In the genomic region with DNA sequence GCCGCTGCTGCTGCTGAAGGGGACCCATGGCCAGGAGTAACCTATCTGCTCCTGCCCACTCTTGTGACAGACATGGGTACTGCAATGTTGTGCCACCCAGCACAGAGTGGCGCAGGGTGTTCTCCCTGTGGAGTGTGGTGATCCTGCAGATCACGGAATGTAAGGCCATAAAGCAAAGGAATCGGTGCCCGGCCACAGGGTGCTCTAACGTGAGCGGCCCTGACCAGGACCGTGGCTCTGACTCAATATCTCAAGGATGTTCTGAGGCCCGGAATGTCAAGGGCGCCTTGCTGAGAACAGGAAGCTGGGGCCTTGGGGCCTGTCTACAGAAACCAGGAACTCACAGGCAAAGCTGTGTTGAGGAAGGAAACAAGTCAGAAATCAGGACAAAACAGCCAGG, we compare ENCODE assay signal across 8 mouse cellular contexts. TPM values are rescaled to one million over a fixed set of nuclear protein-coding genes. Genes with fewer than 3 reads are reported as not detected.
DNase-seq lines count a peak whose midpoint lies in the region; ATAC-seq and TF ChIP-seq lines count a peak whose summit lies in the region.

No protein-coding gene starts in this region.

- no peak overlapping the region for H3K27ac ChIP-seq in liver, embryonic 14.5 days

- ATAC-seq in liver, embryonic 14.5 days (ENCODE audit: insufficient read depth): no peak

- H3K9ac ChIP-seq in liver, embryonic 14.5 days (replicated peaks): no peak overlapping the region

- no peak overlapping the region for H3K4me3 ChIP-seq in liver, embryonic 14.5 days (ENCODE audit: insufficient read depth in 1 of 2, low read depth in 2 of 2, low read length in 2 of 2)

- 23% methylated on average over 10 of the region's 10 CpGs for WGBS in liver, embryonic 14.5 days (ENCODE audit: insufficient replicate concordance)

- DNase-seq in 416B (ENCODE audit: low read depth): peak; percentile 77
- DNase-seq in adrenal gland, adult 8-10 months: peak; percentile 94
- peak; percentile 60 for DNase-seq in heart, postnatal 4 days
- no peak for DNase-seq in liver, embryonic 14.5 days (ENCODE audit: low read depth in 3 of 3, low spot score in 3 of 3)
- DNase-seq in splenic B cell, adult 2 months (ENCODE audit: low read depth, low spot score): peak; percentile 68
- no peak for DNase-seq in cerebellum, adult 18-20 months
- DNase-seq in cerebellum, postnatal 4 days (ENCODE audit: low spot score in 2 of 2): no peak
- DNase-seq in urinary bladder, postnatal 36 days (ENCODE audit: low spot score in 2 of 2): no peak

- peak; percentile 29; the same call in 1 of the 2 replicates for TF ChIP-seq CTCF in liver, embryonic 14.5 days (IDR thresholded peaks at IDR 0.05; ENCODE audit: low read depth)

- no peaks in the 10 kb centered on the region for H3K36me3 ChIP-seq in liver, embryonic 14.5 days (replicated peaks; ENCODE audit: control insufficient read depth, insufficient read depth, low read depth)
- H3K36me3 ChIP-seq in splenic B cell, adult 2 months (ENCODE audit: control insufficient read depth, insufficient read depth, low read length, poor library complexity, severe bottlenecking): no peaks in the 10 kb centered on the region

- no peaks in the 10 kb centered on the region for H3K27me3 ChIP-seq in liver, embryonic 14.5 days (ENCODE audit: control insufficient read depth, insufficient read depth, low read length)
- H3K27me3 ChIP-seq in splenic B cell, adult 2 months (ENCODE audit: control insufficient read depth, insufficient read depth, low read length, poor library complexity, severe bottlenecking): no peaks in the 10 kb centered on the region

- H3K4me1 ChIP-seq in liver, embryonic 14.5 days (replicated peaks; ENCODE audit: control insufficient read depth in 2 of 2, insufficient read depth in 2 of 2, low read length in 1 of 2): peaks cover 0 to 21% of the 10 kb centered on the region in 2 experiments; a peak in 1 of 4 replicates

- H3K4me2 ChIP-seq in liver, embryonic 14.5 days (ENCODE audit: low read depth): no peak overlapping the region

- TF ChIP-seq EP300 in liver, embryonic 14.5 days (IDR thresholded peaks at IDR 0.05; ENCODE audit: low read depth): no peak

- no peaks in the 10 kb centered on the region for H3K9me3 ChIP-seq in liver, embryonic 14.5 days (ENCODE audit: control insufficient read depth, low read length)

RNA-seq across cellular contexts. Expression of gene Osgin1, which starts 8.4 kb away (rescaled TPM):
- total RNA-seq in adrenal gland, adult 8-10 months (2022): 100 to 1,000 TPM in 3 of 4 experiments, 10 to 100 TPM in 1; 77.7 to 149 (median 123) TPM
- total RNA-seq in heart, postnatal 4 days (2021): 1 to 10 TPM in 1 of 2 experiments, under 1 TPM in 1; 0.55 to 1.5 TPM
- polyA plus RNA-seq in liver, embryonic 14.5 days (2012; rRNA removed): 18.8 and 23.0 TPM in 2 replicates
- polyA plus RNA-seq in liver, embryonic 14.5 days (2014; fragmentation: Nextera tagmentation; extraction: Ambion mirVana): 16.0 and 17.0 TPM in 2 replicates

RNA-seq across cellular contexts. Expression of gene Necab2, which starts 21.0 kb away (rescaled TPM):
- 10 to 100 TPM in 3 of 4 experiments, 1 to 10 TPM in 1; 9.9 to 13.7 (median 11.9) TPM for total RNA-seq in adrenal gland, adult 8-10 months (2022)
- total RNA-seq in heart, postnatal 4 days (2021): under 1 TPM in 1 of 2 experiments, not detected in 1; 0.23 TPM
- polyA plus RNA-seq in liver, embryonic 14.5 days (2012; rRNA removed): 0.06 and 0.14 TPM in 2 replicates
- not detected in 2 replicates for polyA plus RNA-seq in liver, embryonic 14.5 days (2014; fragmentation: Nextera tagmentation; extraction: Ambion mirVana)

RNA-seq across cellular contexts. Expression of gene Mlycd, which starts 30.9 kb away (rescaled TPM):
- 10 to 100 TPM; 46.6 to 60.5 (median 54.6) TPM for total RNA-seq in adrenal gland, adult 8-10 months (2022)
- 10 to 100 TPM; 70.4 to 72.5 TPM for total RNA-seq in heart, postnatal 4 days (2021)
- polyA plus RNA-seq in liver, embryonic 14.5 days (2012; rRNA removed): 6.0 and 6.4 TPM in 2 replicates
- 8.1 and 9.6 TPM in 2 replicates for polyA plus RNA-seq in liver, embryonic 14.5 days (2014; fragmentation: Nextera tagmentation; extraction: Ambion mirVana)

Comparison
In these comparisons a context has a peak if more than half of its experiments do, and no peak if none do; other contexts are left out.
1. DNase-seq: peak in 416B (single experiment), adrenal gland, adult 8-10 months (single experiment), heart, postnatal 4 days (single experiment) and splenic B cell, adult 2 months (single experiment); none in liver, embryonic 14.5 days (0 of 3), cerebellum, adult 18-20 months (0 of 2), cerebellum, postnatal 4 days (0 of 2) and urinary bladder, postnatal 36 days (0 of 2).
2. RNA of gene Osgin1, which starts 8.4 kb away (total RNA-seq): 77.7 to 149 TPM in adrenal gland, adult 8-10 months; 0.55 to 1.5 TPM in heart, postnatal 4 days; every median in the first group is over 10 times any median in the second.
3. RNA of gene Necab2, which starts 21.0 kb away (total RNA-seq): 9.9 to 13.7 TPM in adrenal gland, adult 8-10 months; 0.23 TPM in heart, postnatal 4 days; every median in the first group is over 4 times any median in the second.